Mouse (Mus musculus) liver, postnatal 0 days (tissue): ENCODE data around the gene Tnni1. TPM values are rescaled to one million over a fixed set of nuclear protein-coding genes. Genes with fewer than 3 reads are reported as not detected.

Experiments
- ATAC-seq: fragments of 200-750 bp; cut with Nextera tagmentation; 2 replicates; pipeline ENCODE4 v1.8.0; 2017; ENCODE audit warnings: mild to moderate bottlenecking, moderate library complexity
- DNase-seq: peaks from one replicate; pipeline ENCODE4 v3.0.0-alpha.2; 2016
- H3K27ac ChIP-seq: fragments of 300-500 bp; sonication (generic); 2 replicates; pipeline ENCODE4 v1.5.1; 2014; ENCODE audit warnings: antibody characterized with exemption, moderate library complexity, mild to moderate bottlenecking, low read depth
- H3K27me3 ChIP-seq: fragments of 300-500 bp; sonication (generic); 2 replicates; pipeline ENCODE4 v1.6.1; 2014; ENCODE audit warnings: low read length, control low read depth, mixed read lengths; ENCODE audit not compliant: insufficient read depth
- H3K36me3 ChIP-seq: fragments of 300-500 bp; sonication (generic); replicated peaks from 2 replicates; pipeline ENCODE4 v1.6.1; 2014; ENCODE audit warnings: mild to moderate bottlenecking, control low read depth, low read length, moderate library complexity, mixed read lengths; ENCODE audit not compliant: insufficient read depth
- H3K4me1 ChIP-seq: fragments of 300-500 bp; sonication (generic); 2 replicates; pipeline ENCODE4 v1.6.1; 2014; ENCODE audit warnings: antibody characterized with exemption, mild to moderate bottlenecking, control low read depth; ENCODE audit not compliant: insufficient read depth
- H3K4me2 ChIP-seq: fragments of 300-500 bp; sonication (generic); 2 replicates; pipeline ENCODE4 v1.6.1; 2014; ENCODE audit warnings: low read depth, mild to moderate bottlenecking, low read length, moderate library complexity, mixed read lengths
- H3K4me3 ChIP-seq: fragments of 300-500 bp; sonication (generic); 2 replicates; pipeline ENCODE4 v1.5.1; 2014; ENCODE audit warnings: low read depth, low read length
- H3K9ac ChIP-seq: fragments of 300-500 bp; sonication (generic); replicated peaks from 2 replicates; pipeline ENCODE4 v1.6.1; 2014; ENCODE audit warnings: mild to moderate bottlenecking, moderate library complexity
- H3K9me3 ChIP-seq: fragments of 300-500 bp; sonication (generic); 2 replicates; pipeline ENCODE4 v1.6.1; 2016; ENCODE audit warnings: mild to moderate bottlenecking, control low read depth, low read length, mixed read lengths
- CTCF ChIP-seq: sonication (generic); IDR thresholded peaks from 2 replicates; pipeline ENCODE4 v1.5.1; 2016; ENCODE audit warnings: antibody characterized with exemption, low read depth
- EP300 ChIP-seq: IDR thresholded peaks from 2 replicates; pipeline ENCODE4 v1.6.1; 2016; ENCODE audit warnings: antibody characterized with exemption, low read depth, mild to moderate bottlenecking
- WGBS: fragments of 180-500 bp; shearing (Covaris S2); extraction: QIAGEN DNeasy Blood & Tissue Kit; methylation state at CpG from one replicate; pipeline ENCODE4 v1.1.7; 2014; ENCODE audit not compliant: insufficient replicate concordance; 5-methylcytosine and 5-hydroxymethylcytosine counted together
- polyA plus RNA-seq: library from polyadenylated mRNA; unstranded; fragments of >200 nt; fragmentation: Nextera tagmentation; extraction: Ambion mirVana; gene quantifications from 2 replicates; pipeline ENCODE4 v1.2.1, GENCODE M21; 2015

Tnni1 gene
- polyA plus RNA-seq, 1 experiment from 2014 or later: 1.2 TPM

- ATAC-seq (no peak), DNase-seq (no peak)
- peaks cover 4% of the 10 kb centered on the region; the same call in 1 of the 2 replicates for H3K4me1 ChIP-seq
- no peak overlapping the region for H3K27ac ChIP-seq
- no peak overlapping the region for H3K4me2 ChIP-seq
- TF ChIP-seq CTCF: no peak
- no peak overlapping the region for H3K4me3 ChIP-seq
- no peaks in the 10 kb centered on the region for H3K27me3 ChIP-seq
- H3K9ac ChIP-seq: no peak overlapping the region
- no peaks in the 10 kb centered on the region for H3K36me3 ChIP-seq
- WGBS: 53% methylated on average over 13 of the region's 13 CpGs
- H3K9me3 ChIP-seq: no peaks in the 10 kb centered on the region
These were observed 73.0 kb downstream of the Tnni1 start for GRCm38 (mm10) chr1:135852044-135852756.

GRCm38 (mm10) chr1:135853200-135853599 is 74.0 kb downstream of the Tnni1 start:
- peaks cover 4% of the 10 kb centered on the region; the same call in 1 of the 2 replicates for H3K4me1 ChIP-seq
- WGBS: 74% methylated on average over 4 of the region's 4 CpGs
- no peak overlapping the region for H3K4me3 ChIP-seq
- H3K27ac ChIP-seq: no peak overlapping the region
- no peaks in the 10 kb centered on the region for H3K36me3 ChIP-seq
- no peak for DNase-seq
- TF ChIP-seq EP300: no peak
- TF ChIP-seq CTCF: no peak
- H3K9ac ChIP-seq: no peak overlapping the region
- no peak overlapping the region for H3K4me2 ChIP-seq
- no peaks in the 10 kb centered on the region for H3K27me3 ChIP-seq
- ATAC-seq: no peak
- no peaks in the 10 kb centered on the region for H3K9me3 ChIP-seq

GRCm38 (mm10) chr1:135854591-135855343 is 75.5 kb downstream of the Tnni1 start:
- Histone ChIP-seq H3K36me3 (no peaks in the 10 kb centered on the region), H3K9ac (no peak overlapping the region), H3K4me3 (no peak overlapping the region), H3K27ac (no peak overlapping the region), H3K27me3 (no peaks in the 10 kb centered on the region), H3K9me3 (no peaks in the 10 kb centered on the region), H3K4me2 (no peak overlapping the region), H3K4me1 (peaks cover 4% of the 10 kb centered on the region; the same call in 1 of the 2 replicates)
- 71% methylated on average over 6 of the region's 6 CpGs for WGBS
- TF ChIP-seq EP300: no peak
- no peak for TF ChIP-seq CTCF
- ATAC-seq (no peak), DNase-seq (no peak)

- no peaks in the 10 kb centered on the region for H3K9me3 ChIP-seq
- H3K4me2 ChIP-seq: no peak overlapping the region
- H3K27me3 ChIP-seq: no peaks in the 10 kb centered on the region
- H3K4me3 ChIP-seq: no peak overlapping the region
- no peak for TF ChIP-seq EP300
- no peak for TF ChIP-seq CTCF
- WGBS: 89% methylated on average over 1 of the region's 1 CpGs
- H3K9ac ChIP-seq: no peak overlapping the region
- peaks cover 4% of the 10 kb centered on the region; the same call in 1 of the 2 replicates for H3K4me1 ChIP-seq
- H3K27ac ChIP-seq: no peak overlapping the region
- no peak for ATAC-seq
- H3K36me3 ChIP-seq: no peaks in the 10 kb centered on the region
- DNase-seq: no peak
These were observed 76.1 kb downstream of the Tnni1 start for GRCm38 (mm10) chr1:135855344-135855687.

GRCm38 (mm10) chr1:135856070-135856469 is 76.8 kb downstream of the Tnni1 start:
- Histone ChIP-seq H3K4me1 (peaks cover 4% of the 10 kb centered on the region; the same call in 1 of the 2 replicates), H3K27me3 (no peaks in the 10 kb centered on the region), H3K9me3 (no peaks in the 10 kb centered on the region), H3K27ac (no peak overlapping the region), H3K36me3 (no peaks in the 10 kb centered on the region), H3K4me3 (no peak overlapping the region), H3K9ac (no peak overlapping the region), H3K4me2 (no peak overlapping the region)
- no peak for TF ChIP-seq EP300
- no peak for TF ChIP-seq CTCF
- ATAC-seq (no peak), DNase-seq (no peak)
- WGBS: 84% methylated on average over 4 of the region's 4 CpGs

DNA sequence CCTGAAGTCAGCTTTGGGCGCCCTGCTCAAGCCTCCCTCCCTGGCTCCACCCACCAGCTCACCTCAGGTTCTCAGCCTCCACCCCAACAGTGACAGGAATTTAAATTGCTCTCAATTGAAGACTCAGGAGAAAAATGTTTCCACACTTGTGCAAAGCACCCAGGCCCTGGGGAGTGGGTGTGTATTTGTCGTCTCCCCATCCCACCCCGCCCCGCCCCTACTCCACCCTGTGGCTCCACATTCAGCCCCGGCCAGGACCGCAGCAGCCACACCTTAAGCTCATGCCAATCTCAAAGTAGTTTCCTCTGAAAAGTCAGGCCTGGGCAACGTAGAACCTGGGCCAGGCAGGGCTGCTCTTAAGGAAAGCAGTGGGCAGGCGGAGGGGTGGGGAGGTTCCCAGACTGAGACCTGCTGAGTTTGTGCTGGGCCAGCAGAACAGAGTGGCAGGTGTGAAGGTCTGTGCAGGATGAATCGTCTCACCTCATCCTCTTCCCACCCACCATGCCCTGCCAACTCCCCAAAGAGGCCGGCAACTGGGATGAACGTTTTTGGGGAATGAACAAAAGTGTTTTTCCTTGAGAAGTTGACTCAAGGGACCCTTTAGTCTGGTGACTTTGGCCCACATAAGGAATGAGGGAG is 78.0 kb downstream of the Tnni1 start:
- ATAC-seq: no peak
- DNase-seq: no peak

More for the DNA sequence above, 78.0 kb downstream of the Tnni1 start:
- H3K4me3 ChIP-seq: no peak overlapping the region
- H3K36me3 ChIP-seq: no peaks in the 10 kb centered on the region
- H3K4me1 ChIP-seq: peaks cover 4% of the 10 kb centered on the region; the same call in 1 of the 2 replicates
- no peak overlapping the region for H3K9ac ChIP-seq
- H3K27ac ChIP-seq: no peak overlapping the region
- TF ChIP-seq EP300 (no peak), CTCF (no peak)
- H3K27me3 ChIP-seq: no peaks in the 10 kb centered on the region
- no peak overlapping the region for H3K4me2 ChIP-seq
- 54% methylated on average over 11 of the region's 11 CpGs for WGBS
- no peaks in the 10 kb centered on the region for H3K9me3 ChIP-seq
